Mouse (Mus musculus) WW6 (cell line): ENCODE results near the gene Mrpl24.

ENCODE experiments used
- DNase-seq: peaks from one replicate; pipeline ENCODE4 v3.0.0-alpha.2; 2013; ENCODE audit warnings: low read depth, low spot score

Mrpl24 gene

GRCm38 (mm10) chr3:87910573-87911141 is 8.6 kb upstream of the Mrpl24 start:
- peak; percentile 90 for DNase-seq

GRCm38 (mm10) chr3:87913491-87913890 is 5.8 kb upstream of the Mrpl24 start:
- no peak for DNase-seq

- no peak for DNase-seq
Observed at GRCm38 (mm10) chr3:87913891-87914290, 5.4 kb upstream of the Mrpl24 start.

GRCm38 (mm10) chr3:87916990-87917389 is 2.3 kb upstream of the Mrpl24 start:
- no peak for DNase-seq

GRCm38 (mm10) chr3:87918551-87918950 is 755 bp upstream of the Mrpl24 start:
- no peak for DNase-seq

- DNase-seq, result no peak
Observed at GRCm38 (mm10) chr3:87920270-87920943, 1.1 kb downstream of the Mrpl24 start.

- DNase-seq, result no peak
Observed at GRCm38 (mm10) chr3:87924996-87925395, 5.7 kb downstream of the Mrpl24 start.

GRCm38 (mm10) chr3:87927452-87927851 is 8.1 kb downstream of the Mrpl24 start:
- no peak for DNase-seq

GRCm38 (mm10) chr3:87929341-87930077 is 10.2 kb downstream of the Mrpl24 start:
- no peak for DNase-seq

GRCm38 (mm10) chr3:87930078-87930795 is 10.9 kb downstream of the Mrpl24 start, which contains the start of the genes Isg20l2 and Rrnad1:
Gene Isg20l2 (plus strand): TSS chr3:87930314.
Gene Rrnad1 (minus strand): TSS chr3:87930717.
- peak; percentile 90 for DNase-seq

- no peak for DNase-seq
Observed at GRCm38 (mm10) chr3:87934026-87934425, 14.7 kb downstream of the Mrpl24 start.

- DNase-seq, result no peak
Observed at GRCm38 (mm10) chr3:87934501-87934900, 15.2 kb downstream of the Mrpl24 start.

- DNase-seq, result no peak
Observed at GRCm38 (mm10) chr3:87935201-87935600, 15.9 kb downstream of the Mrpl24 start.

- DNase-seq, result no peak
Observed at GRCm38 (mm10) chr3:87935776-87936175, 16.5 kb downstream of the Mrpl24 start.

- no peak for DNase-seq
Observed at GRCm38 (mm10) chr3:87940611-87941010, 21.3 kb downstream of the Mrpl24 start.

GRCm38 (mm10) chr3:87942471-87942870 is 23.2 kb downstream of the Mrpl24 start:
- DNase-seq, result no peak

- DNase-seq, result no peak
Observed at GRCm38 (mm10) chr3:87943586-87943985, 24.3 kb downstream of the Mrpl24 start.

GRCm38 (mm10) chr3:87944838-87945600 is 25.7 kb downstream of the Mrpl24 start:
- no peak for DNase-seq

GRCm38 (mm10) chr3:87945781-87946540 is 26.7 kb downstream of the Mrpl24 start:
- DNase-seq, result no peak

GRCm38 (mm10) chr3:87946541-87946860 is 27.2 kb downstream of the Mrpl24 start:
- no peak for DNase-seq
